ENCODE assay signal across 26 mouse cellular contexts in genomic region chr7:35602766-35603165, GRCm38 (mm10). TPM values are rescaled to one million over a fixed set of nuclear protein-coding genes. Genes with fewer than 3 reads are reported as not detected.
"Had no signal": no experiment of that assay in that cellular context is flagged by ENCODE, and none has a peak within 500 bp of the region (broad histone marks: within the 10 kb centered on the region; RNA-seq: fewer than 3 reads in every experiment).

No protein-coding gene starts in this region.

- H3K9me3 ChIP-seq: embryonic facial prominence, embryonic 12.5 days; embryonic facial prominence, embryonic 13.5 days; embryonic facial prominence, embryonic 15.5 days; forebrain, embryonic 10.5 days; forebrain, embryonic 12.5 days; forebrain, embryonic 13.5 days; forebrain, embryonic 15.5 days had no signal

- DNase-seq: cerebellum, adult 9-10 months; cerebellum, adult 9-11 months; cerebellum, postnatal 10 days; cerebellum, postnatal 14 days; cerebellum, postnatal 25 days; cerebellum, postnatal 36 days; embryo, embryonic 11 days; forebrain, postnatal 0 days; gastrocnemius, adult 2 months; gastrocnemius, postnatal 10 days; gastrocnemius, postnatal 14 days; gastrocnemius, postnatal 25 days; gastrocnemius, postnatal 36 days; heart, adult 11 months; heart, adult 18-20 months; heart, adult 2 months had no signal

- H3K27ac ChIP-seq: embryonic facial prominence, embryonic 10.5 days; embryonic facial prominence, embryonic 12.5 days; embryonic facial prominence, embryonic 13.5 days; embryonic facial prominence, embryonic 15.5 days; forebrain, embryonic 10.5 days; forebrain, embryonic 12.5 days; forebrain, embryonic 13.5 days; forebrain, embryonic 15.5 days; gastrocnemius, adult 2 months; heart, adult 2 months had no signal

- H3K4me3 ChIP-seq: embryonic facial prominence, embryonic 10.5 days; embryonic facial prominence, embryonic 12.5 days; embryonic facial prominence, embryonic 13.5 days; embryonic facial prominence, embryonic 15.5 days; erythroblast, embryonic 14.5 days; forebrain, embryonic 10.5 days; forebrain, embryonic 12.5 days; forebrain, embryonic 13.5 days; forebrain, embryonic 15.5 days; gastrocnemius, adult 2 months; heart, adult 2 months had no signal

- H3K4me2 ChIP-seq: embryonic facial prominence, embryonic 12.5 days; embryonic facial prominence, embryonic 13.5 days; embryonic facial prominence, embryonic 15.5 days; forebrain, embryonic 12.5 days; forebrain, embryonic 13.5 days; forebrain, embryonic 15.5 days had no signal

- H3K4me1 ChIP-seq: embryonic facial prominence, embryonic 10.5 days; embryonic facial prominence, embryonic 12.5 days; embryonic facial prominence, embryonic 13.5 days; embryonic facial prominence, embryonic 15.5 days; forebrain, embryonic 10.5 days; forebrain, embryonic 12.5 days; forebrain, embryonic 13.5 days; forebrain, embryonic 15.5 days had no signal

- H3K27me3 ChIP-seq: embryonic facial prominence, embryonic 12.5 days; embryonic facial prominence, embryonic 13.5 days; embryonic facial prominence, embryonic 15.5 days; forebrain, embryonic 12.5 days; forebrain, embryonic 13.5 days; forebrain, embryonic 15.5 days had no signal

- H3K9ac ChIP-seq: embryonic facial prominence, embryonic 12.5 days; embryonic facial prominence, embryonic 13.5 days; embryonic facial prominence, embryonic 15.5 days; forebrain, embryonic 12.5 days; forebrain, embryonic 13.5 days; forebrain, embryonic 15.5 days; forebrain, postnatal 0 days had no signal

RNA-seq across cellular contexts. Expression of gene Rgs9bp, which starts 17.4 kb away (rescaled TPM):
- total RNA-seq: heart, adult 8-10 months had no signal
- polyA plus RNA-seq: erythroblast, embryonic 14.5 days; heart, adult 2 months had no signal
